12 mouse cellular contexts compared by ENCODE assay signal in genomic region chr2:151967792-151968191, GRCm38 (mm10). TPM values are rescaled to one million over a fixed set of nuclear protein-coding genes. Genes with fewer than 3 reads are reported as not detected.
DNase-seq lines count a peak whose midpoint lies in the region; ATAC-seq and TF ChIP-seq lines count a peak whose summit lies in the region.
"Had no signal": no experiment of that assay in that cellular context is flagged by ENCODE, and none has a peak within 500 bp of the region (broad histone marks: within the 10 kb centered on the region; RNA-seq: fewer than 3 reads in every experiment).

No protein-coding gene starts in this region.

- no peak for ATAC-seq in forebrain, postnatal 0 days
- ATAC-seq in limb, embryonic 12.5 days (ENCODE audit: insufficient number of reproducible peaks, insufficient read depth, low FRiP score, low TSS enrichment, low read depth) = no peak
- ATAC-seq in neural tube, embryonic 15.5 days (ENCODE audit: low FRiP score) = no peak

- TF ChIP-seq POLR2A in kidney, adult 2 months (IDR thresholded peaks at IDR 0.05; ENCODE audit: low read depth, low read length) = no peak

- peak overlapping the region; percentile 37; the same call in 1 of the 2 replicates for H3K27ac ChIP-seq in kidney, adult 2 months (ENCODE audit: insufficient read depth, low read depth, low read length)
- H3K27ac ChIP-seq in forebrain, postnatal 0 days (ENCODE audit: low read depth, low read length) = no peak overlapping the region
- peak overlapping the region; percentile 66 for H3K27ac ChIP-seq in limb, embryonic 12.5 days
- peak overlapping the region; percentile 45; the same call in 1 of the 2 replicates for H3K27ac ChIP-seq in neural tube, embryonic 15.5 days (replicated peaks)
- H3K27ac ChIP-seq: liver, embryonic 13.5 days had no signal

- 80% methylated on average over 2 of the region's 2 CpGs for WGBS in kidney, adult 2 months
- 80% methylated on average over 2 of the region's 2 CpGs for WGBS in forebrain, postnatal 0 days
- WGBS in limb, embryonic 12.5 days = 87% methylated on average over 2 of the region's 2 CpGs
- 69% methylated on average over 2 of the region's 2 CpGs for WGBS in neural tube, embryonic 15.5 days

- H3K4me1 ChIP-seq in kidney, adult 2 months (ENCODE audit: control insufficient read depth, insufficient read depth, low read length) = 0 out of 2 replicates have a peak, but pooled peaks cover 6% of the 10 kb centered on the region
- peaks cover 23% of the 10 kb centered on the region for H3K4me1 ChIP-seq in forebrain, postnatal 0 days (ENCODE audit: insufficient read depth)
- H3K4me1 ChIP-seq in limb, embryonic 12.5 days (replicated peaks) = peaks cover 71% of the 10 kb centered on the region
- peaks cover 68% of the 10 kb centered on the region for H3K4me1 ChIP-seq in neural tube, embryonic 15.5 days

- no peak for DNase-seq in kidney, adult 2 months
- no peak for DNase-seq in kidney, adult 9 months
- DNase-seq in forebrain, postnatal 0 days = no peak
- DNase-seq in heart, postnatal 4 days = no peak
- DNase-seq in left cerebral cortex, postnatal 25 days (ENCODE audit: low spot score in 2 of 2) = no peak
- DNase-seq in cerebellum, postnatal 4 days (ENCODE audit: low spot score in 2 of 2) = no peak
- DNase-seq: heart, postnatal 14 days; liver, embryonic 13.5 days had no signal

- TF ChIP-seq CTCF in kidney, adult 2 months (conservative IDR thresholded peaks at IDR 0.05; ENCODE audit: insufficient read depth, insufficient read length, low read depth, low read length) = no peak
- TF ChIP-seq CTCF in forebrain, postnatal 0 days (IDR thresholded peaks at IDR 0.05; ENCODE audit: low read depth) = no peak

- no peaks in the 10 kb centered on the region for H3K36me3 ChIP-seq in kidney, adult 2 months (ENCODE audit: control insufficient read depth, insufficient read depth, low read length)
- no peaks in the 10 kb centered on the region; the same call in 1 of the 2 replicates for H3K36me3 ChIP-seq in forebrain, postnatal 0 days (ENCODE audit: insufficient read depth)
- peaks cover 22% of the 10 kb centered on the region for H3K36me3 ChIP-seq in limb, embryonic 12.5 days
- no peaks in the 10 kb centered on the region for H3K36me3 ChIP-seq in neural tube, embryonic 15.5 days

- H3K9ac ChIP-seq in forebrain, postnatal 0 days = 0 out of 2 replicates have a peak overlapping the region, but pooled peaks have one; percentile 23
- H3K9ac ChIP-seq in limb, embryonic 12.5 days (replicated peaks) = no peak overlapping the region
- H3K9ac ChIP-seq in neural tube, embryonic 15.5 days (replicated peaks) = no peak overlapping the region
- H3K9ac ChIP-seq: liver, embryonic 13.5 days had no signal

- H3K4me3 ChIP-seq in kidney, adult 2 months (ENCODE audit: insufficient read depth, low read depth, low read length) = no peak overlapping the region
- H3K4me3 ChIP-seq in forebrain, postnatal 0 days (ENCODE audit: low read depth, low read length) = no peak overlapping the region
- H3K4me3 ChIP-seq in limb, embryonic 12.5 days (replicated peaks) = no peak overlapping the region
- H3K4me3 ChIP-seq in neural tube, embryonic 15.5 days (replicated peaks) = no peak overlapping the region
- H3K4me3 ChIP-seq: liver, embryonic 13.5 days had no signal

- H3K9me3 ChIP-seq in forebrain, postnatal 0 days (ENCODE audit: low read length) = no peaks in the 10 kb centered on the region
- H3K9me3 ChIP-seq in limb, embryonic 12.5 days = no peaks in the 10 kb centered on the region
- no peaks in the 10 kb centered on the region for H3K9me3 ChIP-seq in neural tube, embryonic 15.5 days (replicated peaks)
- H3K9me3 ChIP-seq: liver, embryonic 13.5 days had no signal

- intact Hi-C loops in left cerebral cortex, postnatal 25 days (cut with DNase I) = no loop called here

- no peaks in the 10 kb centered on the region for H3K27me3 ChIP-seq in kidney, adult 2 months (replicated peaks; ENCODE audit: control insufficient read depth, insufficient read depth, low read length)
- no peaks in the 10 kb centered on the region for H3K27me3 ChIP-seq in forebrain, postnatal 0 days (ENCODE audit: insufficient read depth, low read length)
- H3K27me3 ChIP-seq in limb, embryonic 12.5 days = peaks cover 7% of the 10 kb centered on the region; the same call in 1 of the 2 replicates
- no peaks in the 10 kb centered on the region for H3K27me3 ChIP-seq in neural tube, embryonic 15.5 days (replicated peaks)

- peak overlapping the region; percentile 27 for H3K4me2 ChIP-seq in forebrain, postnatal 0 days (ENCODE audit: low read depth)
- H3K4me2 ChIP-seq in limb, embryonic 12.5 days = peak overlapping the region; percentile 26; the same call in 1 of the 2 replicates
- H3K4me2 ChIP-seq in neural tube, embryonic 15.5 days = peak overlapping the region; percentile 40
- H3K4me2 ChIP-seq: liver, embryonic 13.5 days had no signal

RNA-seq across cellular contexts. Expression of gene Fam110a, which starts 12.2 kb away (rescaled TPM):
- polyA plus RNA-seq in kidney, adult 2 months (2012; rRNA removed) = 14.2 and 16.2 TPM in 2 replicates
- 17.2 and 24.3 TPM in 2 replicates for total RNA-seq in forebrain, postnatal 0 days (2014; rRNA removed)
- polyA plus RNA-seq in forebrain, postnatal 0 days (2015; fragmentation: Nextera tagmentation; extraction: Ambion mirVana) = 41.2 and 47.7 TPM in 2 replicates
- 29.3 and 31.7 TPM in 2 replicates for polyA plus RNA-seq in limb, embryonic 12.5 days (2016; fragmentation: Nextera tagmentation; extraction: Ambion mirVana)
- polyA plus RNA-seq in neural tube, embryonic 15.5 days (2015; fragmentation: Nextera tagmentation; extraction: Ambion mirVana) = 31.3 and 32.0 TPM in 2 replicates
- total RNA-seq in heart, postnatal 4 days (2021) = 1 to 10 TPM; 8.2 to 8.6 TPM
- total RNA-seq in left cerebral cortex, postnatal 25 days (2021) = 1 to 10 TPM; 6.6 to 8.4 TPM

RNA-seq across cellular contexts. Expression of gene Slc52a3, which starts 28.5 kb away (rescaled TPM):
- polyA plus RNA-seq in kidney, adult 2 months (2012; rRNA removed) = 17.4 and 23.6 TPM in 2 replicates
- total RNA-seq in forebrain, postnatal 0 days (2014; rRNA removed) = 0.92 and 2.2 TPM in 2 replicates
- 2.0 TPM in 2 replicates for polyA plus RNA-seq in forebrain, postnatal 0 days (2015; fragmentation: Nextera tagmentation; extraction: Ambion mirVana)
- polyA plus RNA-seq in limb, embryonic 12.5 days (2016; fragmentation: Nextera tagmentation; extraction: Ambion mirVana) = 0.97 and 1.2 TPM in 2 replicates
- polyA plus RNA-seq in neural tube, embryonic 15.5 days (2015; fragmentation: Nextera tagmentation; extraction: Ambion mirVana) = 1.4 and 1.7 TPM in 2 replicates
- 1 to 10 TPM; 1.4 to 1.5 TPM for total RNA-seq in heart, postnatal 4 days (2021)
- 1 to 10 TPM; 4.0 to 4.1 TPM for total RNA-seq in left cerebral cortex, postnatal 25 days (2021)

RNA-seq across cellular contexts. Expression of gene Angpt4, which starts 56.8 kb away (rescaled TPM):
- 0.81 and 1.4 TPM in 2 replicates for polyA plus RNA-seq in kidney, adult 2 months (2012; rRNA removed)
- total RNA-seq in forebrain, postnatal 0 days (2014; rRNA removed) = 0.08 and 0.43 TPM in 2 replicates
- polyA plus RNA-seq in forebrain, postnatal 0 days (2015; fragmentation: Nextera tagmentation; extraction: Ambion mirVana) = 0.06 and 0.19 TPM in 2 replicates
- polyA plus RNA-seq in limb, embryonic 12.5 days (2016; fragmentation: Nextera tagmentation; extraction: Ambion mirVana) = 0.11 and 0.26 TPM in 2 replicates
- polyA plus RNA-seq in neural tube, embryonic 15.5 days (2015; fragmentation: Nextera tagmentation; extraction: Ambion mirVana) = 0.50 and 2.1 TPM in 2 replicates
- under 1 TPM; 0.14 to 0.18 TPM for total RNA-seq in heart, postnatal 4 days (2021)
- under 1 TPM; 0.14 to 0.37 TPM for total RNA-seq in left cerebral cortex, postnatal 25 days (2021)
- total RNA-seq: left cerebral cortex, adult 18-20 months; neutrophil, adult 5-6 weeks had no signal
- polyA plus RNA-seq: liver, embryonic 13.5 days had no signal
